Mouse (Mus musculus) cerebellum, adult 9-10 months (tissue): ENCODE results near the gene Milr1.

ENCODE experiments used
- DNase-seq: peaks from one replicate; pipeline ENCODE4 v3.0.0; 2022

Milr1 gene

GRCm38 (mm10) chr11:106815761-106816160, 64.7 kb downstream of the Milr1 start:
- DNase-seq, result no peak

GRCm38 (mm10) chr11:106816316-106816715, 65.3 kb downstream of the Milr1 start:
- DNase-seq, result no peak

GRCm38 (mm10) chr11:106817156-106817555, 66.1 kb downstream of the Milr1 start:
- peak; percentile 58 for DNase-seq

- DNase-seq, result peak; percentile 91
Observed at GRCm38 (mm10) chr11:106817808-106818207, 66.8 kb downstream of the Milr1 start.

- DNase-seq, result peak; percentile 60
Observed at GRCm38 (mm10) chr11:106818341-106818740, 67.3 kb downstream of the Milr1 start.
